Mouse (Mus musculus) liver (tissue): ENCODE measurements around the gene Ptpn4.

Experiments used
- DNase-seq: peaks from one replicate; pipeline ENCODE4 v3.0.0-alpha.2; 2020; ENCODE audit warnings: mixed read lengths

The Ptpn4 gene

DNA sequence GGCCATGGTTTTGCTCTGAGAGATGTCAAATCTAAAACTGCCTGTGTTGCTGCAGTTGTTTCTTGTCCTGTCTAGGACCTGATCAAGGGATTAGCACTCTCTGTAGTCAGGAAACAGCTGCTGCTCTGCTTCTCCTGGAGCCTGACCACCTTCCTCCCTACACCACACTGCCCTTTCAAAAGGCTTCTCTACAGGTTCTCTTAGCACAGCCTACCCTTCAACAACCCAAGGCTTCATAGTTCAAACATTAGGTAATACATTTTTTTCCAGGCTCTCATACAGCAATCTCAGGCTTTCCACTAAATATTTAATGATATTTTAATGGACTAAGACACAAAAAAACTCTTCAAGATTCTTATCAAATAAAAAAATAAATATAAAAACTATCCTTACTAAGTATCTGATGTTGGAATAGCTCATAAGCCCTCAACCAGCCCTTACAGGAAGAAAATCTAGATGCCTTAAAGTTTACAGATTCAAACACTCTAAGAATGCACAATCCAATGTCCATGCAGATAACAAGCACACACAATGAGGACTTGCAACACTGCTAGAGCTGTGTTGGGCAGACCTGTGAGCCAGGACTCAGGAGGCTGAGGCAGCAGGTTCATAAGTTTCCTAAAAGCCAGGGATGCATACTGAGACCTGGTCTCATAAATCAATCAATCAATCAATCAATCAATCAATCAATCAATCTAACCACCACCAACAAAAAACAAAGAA, 196.2 kb downstream of the Ptpn4 start:
- no peak for DNase-seq

DNA sequence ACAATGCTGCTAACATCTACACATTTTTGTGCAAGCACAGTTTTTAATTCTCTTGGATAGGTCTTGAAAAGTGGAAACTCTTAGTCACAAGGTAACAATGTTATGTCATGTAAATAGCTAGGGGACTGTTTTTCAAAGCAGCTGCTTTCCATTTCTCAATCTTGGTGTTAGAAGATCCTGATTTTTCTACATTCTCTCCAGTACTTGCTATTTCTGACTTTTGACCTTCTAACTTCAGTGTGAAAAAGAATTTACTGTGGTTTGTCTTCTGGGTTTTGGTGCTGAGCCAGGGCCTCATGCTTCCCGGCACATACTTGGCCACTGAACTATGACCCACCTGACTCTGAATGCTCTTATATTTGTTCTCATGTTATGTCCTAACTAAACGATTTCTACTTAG, 197.4 kb downstream of the Ptpn4 start:
- DNase-seq = no peak

DNA sequence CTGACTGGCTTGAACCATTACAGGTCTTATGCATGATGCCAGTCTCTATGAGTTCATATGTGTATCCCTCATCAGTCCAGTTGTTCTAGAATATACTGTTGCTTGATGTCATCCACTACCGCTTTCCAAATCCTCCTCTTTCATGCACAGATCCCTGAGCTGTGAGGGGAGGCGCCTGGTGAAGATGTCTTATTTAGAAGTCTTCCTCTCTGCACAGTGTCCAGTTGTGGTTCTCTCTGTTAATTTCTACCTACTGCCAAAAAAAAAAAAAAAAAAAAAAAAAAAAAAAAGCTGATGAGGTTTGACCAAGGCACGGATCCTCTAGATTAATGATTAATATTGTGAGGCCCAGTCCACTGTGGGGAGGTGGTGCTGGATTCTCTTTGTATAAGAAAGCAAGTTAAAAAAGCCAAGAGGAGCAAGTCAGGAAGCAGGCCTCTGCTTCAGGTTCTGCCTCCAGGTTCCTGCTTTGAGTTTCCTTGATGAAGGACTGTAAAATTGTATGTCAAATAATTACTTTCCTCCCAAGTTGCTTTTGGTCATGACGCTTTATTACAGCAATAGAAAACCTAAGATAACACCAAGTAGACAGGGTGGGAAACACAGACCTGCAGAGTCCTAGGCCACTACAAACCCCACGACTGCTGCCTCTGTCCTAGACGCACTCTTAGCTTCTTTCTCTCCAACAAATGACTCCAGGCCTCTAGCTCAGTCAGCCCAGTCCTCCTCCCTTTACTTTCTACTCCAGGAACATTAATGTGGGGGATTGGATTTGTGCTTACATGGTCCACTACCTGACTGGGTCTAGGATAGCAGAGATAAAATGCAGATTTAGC, 200.0 kb downstream of the Ptpn4 start:
- no peak for DNase-seq

DNA sequence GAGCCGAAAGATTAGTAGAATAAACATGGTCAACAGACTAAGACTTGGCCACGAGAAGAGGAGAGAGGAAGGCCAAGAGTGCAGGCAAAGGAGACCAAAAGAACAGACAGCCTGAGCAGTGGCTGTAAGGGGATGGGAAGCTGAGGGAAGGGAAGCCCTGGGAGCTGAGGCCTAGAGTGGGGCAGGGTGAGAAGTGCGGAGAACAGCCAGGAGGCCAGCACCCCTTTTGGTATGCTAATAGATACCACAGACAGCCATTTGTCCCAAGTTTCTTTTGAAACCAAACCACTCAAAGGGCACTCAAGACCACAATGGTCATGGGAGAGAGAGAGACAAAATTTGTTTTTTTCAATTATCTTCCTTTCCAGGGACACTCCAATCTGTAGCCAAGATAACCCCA, 202.7 kb downstream of the Ptpn4 start:
- no peak for DNase-seq

DNA sequence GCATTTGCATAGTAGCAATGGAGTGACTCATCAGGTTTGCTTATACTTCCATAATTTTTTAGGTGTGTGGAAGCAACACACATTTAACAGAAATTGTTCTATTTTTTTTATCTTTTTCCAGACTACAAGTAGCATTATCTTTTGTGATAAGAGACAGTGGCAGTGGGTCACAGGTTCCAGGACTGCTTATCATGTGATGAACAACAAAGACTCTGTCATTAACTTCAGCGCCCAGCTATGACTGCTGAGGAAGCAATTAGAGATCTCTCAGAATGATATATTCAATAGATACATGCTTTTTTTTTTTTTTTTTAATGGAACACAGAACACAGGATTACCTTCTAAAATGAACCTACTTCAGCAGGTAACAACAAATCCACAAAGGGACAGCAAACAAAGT, 207.0 kb downstream of the Ptpn4 start:
- DNase-seq = no peak

DNA sequence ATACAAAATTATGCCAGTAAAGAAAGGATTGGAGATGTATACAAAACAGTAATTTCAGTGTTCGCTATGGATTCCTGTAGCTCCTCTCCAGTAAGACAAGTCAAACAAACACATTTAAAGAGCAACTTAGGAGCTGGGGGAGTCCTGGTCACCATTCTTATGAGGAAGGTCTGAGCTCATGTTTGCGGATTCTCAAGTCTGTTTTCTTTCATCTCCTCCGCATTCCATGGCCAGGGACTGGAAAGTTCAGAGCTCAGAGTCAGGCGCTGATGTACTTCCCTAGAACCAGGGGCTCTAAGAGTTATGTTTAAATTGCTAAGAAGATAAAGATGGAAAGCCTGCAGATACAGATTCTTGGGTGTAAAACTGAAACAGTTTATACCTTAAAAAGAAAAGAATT, 210.6 kb downstream of the Ptpn4 start:
- DNase-seq = no peak

DNA sequence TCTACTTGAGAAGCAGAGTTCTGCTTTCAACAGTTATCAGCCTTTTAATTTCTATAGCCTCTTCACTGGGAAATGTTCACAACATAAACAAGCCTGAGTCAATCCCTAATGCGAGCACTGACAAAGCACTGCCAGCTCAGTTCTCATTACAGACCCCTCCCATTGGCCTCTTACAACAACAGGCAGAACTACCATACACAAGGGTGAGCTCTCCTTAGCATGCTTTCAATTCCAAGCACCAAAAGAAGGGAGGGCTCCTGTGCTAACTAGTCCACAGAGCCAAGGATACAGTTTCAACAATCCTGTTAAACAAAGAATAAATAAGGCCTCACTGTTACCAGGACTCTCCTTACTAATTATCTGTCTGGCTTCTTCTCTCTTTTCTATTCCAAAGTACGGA, 213.0 kb downstream of the Ptpn4 start:
- DNase-seq = no peak

DNA sequence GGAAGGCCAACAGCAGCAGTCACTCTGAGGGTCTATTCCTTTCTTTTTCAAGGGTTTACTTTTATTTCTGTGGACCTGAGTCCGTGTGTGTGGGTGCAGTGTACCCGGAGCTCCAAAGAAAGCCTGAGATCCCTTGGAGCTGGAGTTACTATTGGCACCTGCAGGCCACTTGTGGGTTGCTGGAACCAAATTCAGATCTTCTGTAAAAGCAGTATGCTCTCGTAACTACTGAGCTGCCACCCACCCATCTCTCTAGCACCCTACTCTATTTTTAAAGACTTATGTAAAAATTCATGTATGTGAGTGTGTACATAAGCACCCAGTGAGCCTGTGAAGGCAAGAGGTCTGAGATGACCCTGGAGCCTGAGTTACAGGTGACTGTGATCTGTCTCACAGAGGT, 232.0 kb downstream of the Ptpn4 start:
- no peak for DNase-seq
